Mouse (Mus musculus) heart, adult 18-20 months (tissue): ENCODE data around the gene Tes. TPM values are rescaled to one million over a fixed set of nuclear protein-coding genes. Genes with fewer than 3 reads are reported as not detected.
"Not testable (repeated sequence)": the region's sequence is repeated elsewhere in the genome, so short reads cannot be mapped to it uniquely, and the experiment has no call there.

Experiments
- DNase-seq, 2 experiments: peaks; one replicate each; pipeline ENCODE4 v3.0.0; 2021 to 2022; ENCODE audit warnings: mixed read lengths in 1 of 2
- long read RNA-seq, 2 experiments: library from polyadenylated mRNA; stranded (forward); transcript quantifications; one replicate each; pipeline ENCODE4 v2.0.0; 2021
- total RNA-seq, 2 experiments: library from RNA; stranded (reverse); gene quantifications; 2 replicates each; pipeline ENCODE4 v1.2.3; 2021

The Tes gene
- total RNA-seq: 1 to 10 TPM; 3.6 to 6.4 TPM
- long read RNA-seq, experiment 1, partial matches to known transcripts: 0 of 2 reads
- long read RNA-seq, experiment 1, other reads (novel, unspliced or antisense): 0 of 2 reads
- long read RNA-seq, experiment 2, partial matches to known transcripts: 0 of 1 reads
- long read RNA-seq, experiment 2, other reads (novel, unspliced or antisense): 0 of 1 reads

DNA sequence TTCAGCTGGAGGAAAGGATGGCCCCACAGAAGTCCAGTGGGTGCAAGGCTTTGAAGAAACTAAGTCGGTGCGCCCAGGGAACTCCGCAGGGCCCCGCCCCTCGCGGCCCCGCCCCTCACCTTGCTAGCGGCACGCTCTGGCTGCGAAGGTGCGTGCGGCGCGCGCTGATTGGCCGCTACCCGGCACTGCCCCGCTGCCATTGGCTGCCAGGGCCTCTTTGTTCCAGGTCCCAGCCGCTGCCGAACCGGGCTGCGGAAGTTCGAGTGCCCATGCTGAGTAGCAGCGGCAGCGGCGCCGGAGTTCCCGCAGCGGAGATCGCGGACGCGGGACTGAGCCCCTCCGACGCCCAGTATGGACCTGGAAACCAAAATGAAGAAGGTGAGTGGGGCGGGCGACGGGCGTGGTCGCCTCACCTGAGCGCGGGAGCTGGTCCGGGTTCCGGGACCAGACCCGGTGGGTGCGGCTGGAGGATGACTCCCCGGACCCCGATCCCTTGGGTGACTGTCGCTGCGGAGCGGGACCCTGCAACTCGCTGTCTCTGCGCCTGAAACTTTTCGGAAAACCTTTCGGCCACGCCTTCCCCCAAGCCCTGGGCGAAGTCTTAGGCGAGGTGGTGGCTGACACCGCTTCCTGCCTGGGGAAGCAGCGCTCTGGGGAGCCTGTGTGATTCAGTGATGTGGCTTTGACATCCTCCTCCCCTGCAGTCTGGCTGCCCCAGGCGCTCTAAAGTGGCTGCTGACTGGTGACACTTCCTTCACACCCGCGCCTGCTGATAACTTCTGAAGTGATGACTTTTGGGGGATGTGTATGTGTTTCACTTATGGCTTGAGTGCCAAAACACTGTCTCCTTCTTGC lies at the start of gene Tes:
Gene Tes, plus strand, starts transcription at position 214 of the 855 bp plus-strand sequence.
- peak; percentile 63 to 82 for DNase-seq

- DNase-seq: no peak
These were observed 39.1 kb upstream of the Tes start for GRCm38 (mm10) chr6:17025886-17026285.

DNA sequence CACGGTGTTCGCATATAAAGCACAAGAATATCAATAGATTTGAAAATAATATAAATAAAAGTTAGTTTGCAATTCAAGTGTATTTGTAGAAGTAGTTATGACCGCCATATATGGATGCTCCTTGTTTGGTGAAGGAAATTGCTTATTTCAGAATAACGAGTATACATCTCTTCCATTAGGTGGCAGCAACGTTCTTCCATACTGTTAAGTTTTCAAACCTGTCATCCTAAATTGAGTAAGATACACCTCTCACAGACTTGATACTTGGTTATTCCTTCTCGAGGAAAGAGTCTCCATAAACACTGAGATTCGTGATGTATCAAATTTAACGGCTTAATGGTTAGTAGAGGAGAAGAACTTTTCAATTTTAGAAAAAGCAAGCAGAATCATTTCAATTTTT lies 37.4 kb upstream of the Tes start:
- peak; percentile 9 to 53 for DNase-seq

- DNase-seq: no peak
These were observed 36.1 kb upstream of the Tes start for GRCm38 (mm10) chr6:17028809-17029208.

DNA sequence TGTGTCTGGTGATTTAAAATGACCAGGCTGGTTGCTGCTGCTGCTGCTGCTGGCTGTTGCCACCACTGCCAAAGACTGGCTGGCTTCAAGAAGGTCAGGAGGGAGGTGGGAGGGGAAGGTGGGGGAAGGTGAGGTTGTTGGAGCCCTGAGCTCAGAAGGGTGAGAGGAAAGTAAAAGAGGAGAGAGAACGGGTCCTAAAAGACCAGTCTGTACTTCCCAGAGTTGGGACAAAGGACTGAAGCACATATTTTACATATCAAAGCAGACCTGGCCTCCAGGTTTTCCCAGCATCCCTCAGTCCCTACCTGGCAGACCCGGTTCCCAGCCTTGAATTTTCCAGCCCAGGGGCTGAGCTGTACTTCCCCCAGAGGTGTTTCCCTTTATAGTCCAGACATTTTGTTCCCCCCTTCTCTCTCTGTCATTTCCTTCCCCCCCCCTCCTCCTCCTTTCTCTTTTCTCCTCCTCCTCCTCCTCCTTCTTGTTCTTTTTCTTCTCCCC lies 32.7 kb upstream of the Tes start:
- DNase-seq: no peak

- DNase-seq: no peak
These were observed 30.9 kb upstream of the Tes start for GRCm38 (mm10) chr6:17034095-17034494.

GRCm38 (mm10) chr6:17035228-17035627 lies 29.7 kb upstream of the Tes start:
- no peak for DNase-seq

DNA sequence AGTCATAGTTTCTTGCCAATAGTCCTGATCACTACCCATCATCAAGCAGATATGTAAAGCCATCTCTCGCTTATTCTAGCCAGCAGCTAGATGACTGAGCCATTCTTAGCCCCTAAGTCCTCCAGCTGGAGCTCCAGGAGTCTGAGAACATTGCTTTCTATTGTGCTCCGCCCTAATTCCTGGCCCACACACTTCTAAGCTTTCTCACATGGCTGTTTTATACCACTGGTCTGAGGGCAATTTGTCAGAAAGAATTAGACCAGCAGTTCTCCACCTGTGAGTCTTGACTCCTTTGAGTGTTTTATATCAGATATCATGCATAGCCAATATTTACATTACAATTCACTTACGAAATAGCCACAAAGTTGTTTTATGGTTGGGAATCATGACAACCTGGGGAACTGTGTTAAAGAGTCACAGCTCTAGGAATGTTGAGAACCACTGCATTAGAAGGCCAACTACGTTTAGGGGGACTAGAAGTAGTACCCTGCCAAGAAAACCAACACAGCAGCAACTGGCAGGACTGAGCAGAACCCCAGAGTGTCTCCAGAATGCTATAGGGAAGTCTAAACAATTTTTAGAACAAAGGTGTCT lies 13.4 kb upstream of the Tes start:
- no peak for DNase-seq

GRCm38 (mm10) chr6:17053028-17053660 lies 11.8 kb upstream of the Tes start:
- DNase-seq: no peak

GRCm38 (mm10) chr6:17054781-17055180 lies 10.2 kb upstream of the Tes start:
- DNase-seq: no peak

- peak in 1 of 2 experiments; percentile 9 for DNase-seq
These were observed 9.3 kb upstream of the Tes start for GRCm38 (mm10) chr6:17055659-17056058.

DNA sequence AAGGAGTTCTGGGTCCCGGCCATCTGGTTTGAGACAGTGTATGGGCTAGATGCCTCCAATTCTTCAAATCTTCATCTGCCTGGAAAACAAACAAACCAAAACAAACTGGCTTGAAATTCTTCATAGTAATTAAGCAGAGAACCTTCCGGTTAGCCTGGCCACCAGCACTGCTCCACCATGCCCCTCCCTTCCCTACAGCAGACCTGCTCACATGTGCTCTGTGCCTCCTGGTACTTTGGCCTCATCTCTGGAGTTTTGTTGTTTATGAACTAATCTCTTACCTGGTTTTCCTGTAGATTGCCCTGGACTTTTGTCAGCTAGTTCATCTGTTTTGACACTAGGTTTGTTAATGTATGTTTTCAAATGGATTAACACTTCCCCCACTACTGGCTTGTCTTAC lies 5.4 kb upstream of the Tes start:
- DNase-seq: no peak

DNA sequence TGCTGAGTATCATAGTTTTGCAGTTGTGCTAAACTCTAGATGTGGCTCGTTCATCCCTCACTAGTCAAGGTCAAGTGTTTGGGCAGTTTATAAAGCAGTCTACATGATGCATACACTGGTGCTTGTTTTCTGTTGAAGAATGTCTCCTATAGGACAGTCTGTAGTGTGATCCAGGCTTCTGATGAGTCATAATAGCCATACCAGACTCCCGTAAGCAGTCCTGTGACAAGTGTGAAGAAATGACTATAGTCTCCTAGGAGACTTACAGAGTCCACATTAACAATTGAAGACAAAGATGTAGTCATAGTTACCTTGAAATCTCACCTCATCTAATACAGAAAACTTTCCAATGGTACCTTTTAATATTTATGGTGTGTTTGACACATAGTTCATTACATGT lies 4.8 kb upstream of the Tes start:
- DNase-seq: no peak

GRCm38 (mm10) chr6:17061826-17062225 lies 3.1 kb upstream of the Tes start:
- DNase-seq: not testable (repeated sequence)

DNA sequence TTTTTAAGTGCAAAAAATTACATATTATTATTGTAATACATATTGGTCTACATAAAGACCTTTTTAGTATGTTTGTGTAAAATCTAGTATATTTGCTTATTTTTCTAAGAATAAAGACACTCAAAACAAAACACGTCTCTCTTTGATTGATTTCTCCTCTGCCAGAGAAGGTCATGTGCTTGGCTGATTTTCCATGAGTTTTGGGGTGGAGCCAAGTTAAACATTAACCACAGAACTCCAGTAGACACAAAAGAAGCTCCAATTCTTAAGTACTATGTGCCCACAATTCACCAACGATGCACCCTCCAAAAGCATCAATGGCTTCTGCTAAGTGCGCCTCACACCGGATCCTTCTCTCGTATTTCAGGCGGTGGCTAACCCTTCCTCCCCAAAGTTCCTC lies 2.6 kb upstream of the Tes start:
- DNase-seq: peak in 1 of 2 experiments; percentile 9

DNA sequence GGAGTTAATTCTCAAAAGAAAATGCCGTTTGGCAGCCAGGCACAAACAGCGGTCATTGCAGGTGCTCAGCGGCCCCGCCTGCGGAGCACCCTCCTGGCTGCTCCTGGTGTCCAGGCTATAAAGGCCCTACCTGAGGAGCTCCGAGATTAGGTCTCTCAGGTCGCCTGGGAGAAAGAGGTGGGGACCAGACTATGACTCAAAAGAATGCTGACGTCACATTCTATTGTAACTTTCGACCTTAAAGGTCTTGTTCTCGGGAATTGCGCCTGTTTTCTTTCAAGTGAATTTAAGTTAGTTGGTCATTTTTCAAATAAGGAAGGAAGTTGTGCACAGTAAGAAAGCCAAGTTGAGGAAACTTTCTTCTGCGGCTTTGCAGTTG lies 831 bp downstream of the Tes start:
- no peak for DNase-seq

DNA sequence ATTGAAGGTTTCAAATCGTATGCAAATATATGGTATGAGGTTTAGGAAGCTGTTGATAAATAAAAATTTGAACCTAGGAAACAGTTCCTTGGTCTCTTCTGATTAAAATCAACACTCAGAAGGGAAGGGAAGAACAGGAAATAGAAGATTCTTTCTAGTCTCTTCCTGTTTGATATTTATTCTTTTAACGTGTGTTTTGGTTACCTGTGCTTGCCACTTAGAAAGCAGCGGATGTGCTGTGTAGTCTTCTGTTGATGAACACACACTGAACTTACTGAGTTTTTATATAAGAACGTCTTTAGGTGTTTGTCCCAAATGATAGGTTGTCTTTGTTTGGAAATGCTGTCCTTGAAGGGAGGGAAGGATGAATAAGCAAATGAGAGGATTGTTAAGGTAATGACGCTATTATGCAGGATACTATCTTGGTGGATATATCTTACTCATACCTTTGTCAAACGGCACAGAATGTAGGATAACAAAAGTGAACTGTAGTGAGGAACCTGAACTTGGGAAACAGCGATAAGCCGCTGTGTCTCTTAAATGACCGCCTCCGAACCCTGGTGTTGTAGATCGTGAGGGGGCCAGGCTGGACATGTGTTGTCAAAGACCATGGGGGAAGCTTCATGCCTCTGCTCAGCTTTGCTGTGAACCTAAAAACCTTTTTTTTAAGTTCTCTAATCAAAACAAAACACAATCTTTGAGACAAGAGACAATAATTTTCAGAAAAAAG lies 1.4 kb downstream of the Tes start:
- DNase-seq: no peak

DNA sequence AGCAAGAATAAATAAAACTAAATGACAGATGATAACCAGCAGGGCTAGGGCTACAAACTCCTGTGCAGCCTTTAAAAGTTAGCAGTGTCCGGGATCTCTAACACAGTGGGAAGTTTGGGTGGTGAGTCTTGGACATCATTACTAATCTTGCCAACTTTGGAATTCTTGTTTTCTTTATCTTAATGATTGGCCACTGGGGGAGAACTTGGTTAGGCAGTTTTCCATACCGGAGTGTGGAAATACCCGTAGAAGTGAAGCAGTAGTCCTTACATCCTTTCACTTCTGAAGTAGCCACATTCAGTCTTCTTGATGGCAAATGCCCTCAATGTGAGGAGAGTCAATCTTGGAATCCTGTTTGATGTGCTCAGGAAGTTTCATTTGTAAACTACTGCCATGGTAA lies 7.0 kb downstream of the Tes start:
- no peak for DNase-seq

DNA sequence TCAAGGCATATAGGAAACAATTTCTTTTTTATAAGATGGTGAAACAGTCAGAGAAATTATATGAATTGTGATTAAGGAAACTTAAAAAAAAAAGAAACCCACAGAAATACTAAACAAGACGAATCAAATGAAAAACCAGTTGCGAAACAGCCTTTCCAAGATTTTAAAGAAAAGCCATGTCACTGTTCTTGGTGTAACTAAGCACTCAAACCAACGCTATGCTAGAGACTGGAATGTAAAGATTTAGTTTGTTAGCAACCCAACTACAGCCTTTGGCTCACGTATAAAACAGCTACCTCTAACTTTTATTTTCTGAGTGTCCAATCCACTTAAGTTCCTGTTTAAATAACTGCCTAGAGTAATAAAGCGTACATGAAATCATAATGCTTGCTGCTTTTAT lies 7.4 kb downstream of the Tes start:
- DNase-seq: no peak

DNA sequence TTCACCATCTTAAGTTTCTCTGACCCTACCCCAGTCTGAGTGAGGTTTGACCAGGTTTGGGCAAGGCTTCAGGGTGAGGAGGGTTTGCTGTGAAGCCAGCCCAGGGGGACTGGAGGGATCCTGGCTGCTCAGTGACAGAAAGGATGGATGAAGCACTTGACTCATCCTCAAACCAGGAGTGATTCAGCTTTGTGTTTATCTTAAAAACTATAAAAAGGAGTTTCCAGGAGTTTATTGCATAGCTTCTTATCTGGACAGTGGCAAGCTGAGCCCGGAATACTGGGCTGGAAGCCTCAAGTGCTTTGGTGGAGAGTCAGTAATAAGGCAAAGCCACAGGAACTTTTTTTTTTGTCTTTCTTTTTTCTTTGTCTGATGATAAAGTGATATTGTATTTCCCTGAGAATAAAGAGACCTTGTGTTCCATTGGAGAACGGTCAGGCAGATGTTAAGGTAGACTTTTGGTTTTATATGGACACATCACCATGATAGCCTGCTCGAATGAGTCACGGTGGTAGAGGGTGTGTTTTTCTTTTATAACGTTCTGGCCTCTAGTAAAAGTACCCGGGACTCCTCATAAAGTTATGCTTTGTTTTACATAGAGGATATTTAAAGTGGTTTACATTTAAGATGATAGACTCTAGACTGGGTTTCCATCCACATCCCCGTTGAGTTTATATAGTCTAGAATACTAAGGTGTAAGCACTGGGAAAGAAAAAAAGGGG lies 8.0 kb downstream of the Tes start:
- no peak for DNase-seq

- no peak for DNase-seq
These were observed 12.3 kb downstream of the Tes start for GRCm38 (mm10) chr6:17077270-17077669.
